ENCODE assay signal across 9 mouse cellular contexts in genomic region chr9:4795544-4796288, GRCm38 (mm10). TPM values are rescaled to one million over a fixed set of nuclear protein-coding genes. Genes with fewer than 3 reads are reported as not detected.
DNase-seq lines count a peak whose midpoint lies in the region; ATAC-seq and TF ChIP-seq lines count a peak whose summit lies in the region.
"Had no signal": no experiment of that assay in that cellular context is flagged by ENCODE, and none has a peak within 500 bp of the region (broad histone marks: within the 10 kb centered on the region; RNA-seq: fewer than 3 reads in every experiment).

Gria4 (minus strand) TSS chr9:4796234.

- no peak for ATAC-seq in megakaryocyte, adult 5-6 weeks (ENCODE audit: poor library complexity, severe bottlenecking)
- ATAC-seq in heart, postnatal 0 days (ENCODE audit: insufficient read depth, low read depth): peak; percentile 17; the same call in 1 of the 2 replicates
- peak; percentile 94 for ATAC-seq in midbrain, embryonic 14.5 days (ENCODE audit: low FRiP score, low TSS enrichment)

- TF ChIP-seq CTCF in heart, postnatal 0 days (IDR thresholded peaks at IDR 0.05; ENCODE audit: low read depth): no peak

- TF ChIP-seq EP300 in heart, postnatal 0 days (IDR thresholded peaks at IDR 0.05; ENCODE audit: low read depth): no peak

- peak within 1 kb of the TSS; percentile 25; the same call in 1 of the 2 replicates for H3K9ac ChIP-seq in heart, postnatal 0 days (replicated peaks; ENCODE audit: low read depth, low read length)
- peak within 1 kb of the TSS; percentile 85 for H3K9ac ChIP-seq in midbrain, embryonic 14.5 days (replicated peaks; ENCODE audit: low read length)

- H3K36me3 ChIP-seq in megakaryocyte, embryonic 14.5 days (replicated peaks; ENCODE audit: low read length): no peaks in the 10 kb centered on the region
- H3K36me3 ChIP-seq in heart, postnatal 0 days (replicated peaks; ENCODE audit: control insufficient read depth, insufficient read depth, low read length): no peaks in the 10 kb centered on the region
- H3K36me3 ChIP-seq in midbrain, embryonic 14.5 days (ENCODE audit: control insufficient read depth, insufficient read depth, low read length): no peaks in the 10 kb centered on the region

- no peak within 1 kb of the TSS for H3K27ac ChIP-seq in heart, postnatal 0 days (ENCODE audit: low read depth)
- peak within 1 kb of the TSS; percentile 92 for H3K27ac ChIP-seq in midbrain, embryonic 14.5 days (replicated peaks; ENCODE audit: low read depth, low read length)

- no peaks in the 10 kb centered on the region for H3K9me3 ChIP-seq in megakaryocyte, embryonic 14.5 days
- no peaks in the 10 kb centered on the region for H3K9me3 ChIP-seq in heart, postnatal 0 days (replicated peaks; ENCODE audit: control insufficient read depth, low read length)
- no peaks in the 10 kb centered on the region for H3K9me3 ChIP-seq in midbrain, embryonic 14.5 days (ENCODE audit: control insufficient read depth, low read length)

- peaks cover 6% of the 10 kb centered on the region; the same call in 1 of the 2 replicates for H3K4me1 ChIP-seq in megakaryocyte, embryonic 14.5 days
- peaks cover 6% of the 10 kb centered on the region; the same call in 1 of the 2 replicates for H3K4me1 ChIP-seq in heart, postnatal 0 days (ENCODE audit: control insufficient read depth, insufficient read depth)
- no peaks in the 10 kb centered on the region for H3K4me1 ChIP-seq in midbrain, embryonic 14.5 days (ENCODE audit: control insufficient read depth, insufficient read depth, low read length)

- WGBS in heart, postnatal 0 days: under 1% methylated on average over 46 of the region's 46 CpGs
- WGBS in midbrain, embryonic 14.5 days: under 1% methylated on average over 46 of the region's 46 CpGs

- H3K4me2 ChIP-seq in heart, postnatal 0 days (ENCODE audit: low read depth, low read length): peak within 1 kb of the TSS; percentile 79
- H3K4me2 ChIP-seq in midbrain, embryonic 14.5 days (ENCODE audit: low read length): peak within 1 kb of the TSS; percentile 70

- peak within 1 kb of the TSS; percentile 79 for H3K4me3 ChIP-seq in megakaryocyte, embryonic 14.5 days (replicated peaks)
- peak within 1 kb of the TSS; percentile 45 for H3K4me3 ChIP-seq in heart, postnatal 0 days (ENCODE audit: low read depth, low read length)
- H3K4me3 ChIP-seq in midbrain, embryonic 14.5 days (replicated peaks; ENCODE audit: low read depth, low read length): peak within 1 kb of the TSS; percentile 58

- peak; percentile 63 for DNase-seq in embryo, embryonic 11.5 days (ENCODE audit: low read depth, low spot score)
- DNase-seq in heart, postnatal 0 days (ENCODE audit: low spot score): peak; percentile 10
- peak; percentile 61 to 74 for DNase-seq in layer of hippocampus, postnatal 25 days (ENCODE audit: extremely low spot score in 1 of 2, low spot score in 1 of 2)
- peak; percentile 95 for DNase-seq in midbrain, embryonic 14.5 days
- peak; percentile 57 for DNase-seq in testis, postnatal 10 days (ENCODE audit: low spot score)
- no peak for DNase-seq in thymus, postnatal 14 days

- peaks cover 8% of the 10 kb centered on the region for H3K27me3 ChIP-seq in megakaryocyte, embryonic 14.5 days (replicated peaks)
- 0 out of 2 replicates have a peak, but pooled peaks cover 10% of the 10 kb centered on the region for H3K27me3 ChIP-seq in heart, postnatal 0 days (ENCODE audit: control insufficient read depth, insufficient read depth, low read length)
- no peaks in the 10 kb centered on the region for H3K27me3 ChIP-seq in midbrain, embryonic 14.5 days (ENCODE audit: control insufficient read depth, insufficient read depth, low read length)

RNA-seq across cellular contexts. Expression of gene Gria4, which starts in this region (rescaled TPM):
- polyA plus RNA-seq in megakaryocyte, embryonic 14.5 days (2012; ENCODE audit: insufficient read depth, low replicate concordance): 0.11 TPM in 1 of 2 replicates, not detected in the other
- not detected in 2 replicates for total RNA-seq in megakaryocyte, adult 5-6 weeks (2015)
- total RNA-seq in megakaryocyte, adult 5-6 weeks (2017): not detected in 2 replicates
- 0.19 and 0.50 TPM in 2 replicates for total RNA-seq in heart, postnatal 0 days (2014; rRNA removed; ENCODE audit: low replicate concordance)
- 0.21 and 0.30 TPM in 2 replicates for polyA plus RNA-seq in heart, postnatal 0 days (2015; fragmentation: Nextera tagmentation; extraction: Ambion mirVana)
- total RNA-seq in layer of hippocampus, postnatal 25 days (2021): 10 to 100 TPM; 54.1 to 55.1 TPM
- 35.2 and 42.1 TPM in 2 replicates for polyA plus RNA-seq in midbrain, embryonic 14.5 days (2014; fragmentation: Nextera tagmentation; extraction: Ambion mirVana)
- total RNA-seq: neutrophil, adult 5-6 weeks had no signal

Comparison
In these comparisons a context has a peak if more than half of its experiments do, and no peak if none do; other contexts are left out.
1. RNA of gene Gria4 (total RNA-seq): 54.1 to 55.1 TPM in layer of hippocampus, postnatal 25 days; 0.19 to 0.50 TPM in heart, postnatal 0 days and not detected in megakaryocyte, adult 5-6 weeks; every median in the first group is over 10 times any median in the second.
2. RNA of gene Gria4 (polyA plus RNA-seq): 35.2 to 42.1 TPM in midbrain, embryonic 14.5 days; 0.21 to 0.30 TPM in heart, postnatal 0 days and 0.11 TPM in megakaryocyte, embryonic 14.5 days; every median in the first group is over 10 times any median in the second.
3. Peak in DNase-seq, ATAC-seq, H3K4me3 ChIP-seq, H3K9ac ChIP-seq and H3K4me2 ChIP-seq in heart, postnatal 0 days; RNA of the gene not detected or under 1 TPM.
4. Peak in every context shown above with its lines, with median percentiles within 50 percentile points of each other: H3K4me3 ChIP-seq.